Mouse (Mus musculus) olfactory bulb, adult 2 months (tissue): ENCODE results near the gene Ptprcap.

ENCODE experiments used
- CTCF ChIP-seq: fragments of 200-500 bp; IDR thresholded peaks from 2 replicates; pipeline ENCODE4 v1.5.1; 2012; ENCODE audit warnings: low read depth, mild to moderate bottlenecking, low read length, moderate library complexity; ENCODE audit not compliant: insufficient read depth
- POLR2A ChIP-seq: fragments of 200-500 bp; IDR thresholded peaks from 2 replicates; pipeline ENCODE4 v1.6.1; 2012; ENCODE audit warnings: mild to moderate bottlenecking, low read depth, low read length, moderate library complexity; ENCODE audit not compliant: insufficient read depth

GRCm38 (mm10) chr19:4131075-4131474 lies 22.3 kb upstream of the Ptprcap start:
- TF ChIP-seq POLR2A, result no peak
- no peak for TF ChIP-seq CTCF
